Comparison of ENCODE assay signal across 16 mouse cellular contexts in genomic region chr9:118318357-118319140, GRCm38 (mm10).
DNase-seq lines count a peak whose midpoint lies in the region; ATAC-seq and TF ChIP-seq lines count a peak whose summit lies in the region.
"Had no signal": no experiment of that assay in that cellular context is flagged by ENCODE, and none has a peak within 500 bp of the region (broad histone marks: within the 10 kb centered on the region; RNA-seq: fewer than 3 reads in every experiment).

No protein-coding gene starts in this region.

- H3K4me1 ChIP-seq in hindbrain, embryonic 11.5 days (replicated peaks; ENCODE audit: control insufficient read depth, insufficient read depth, low read length): no peaks in the 10 kb centered on the region
- H3K4me1 ChIP-seq in hindbrain, embryonic 10.5 days (replicated peaks): 0 out of 2 replicates have a peak, but pooled peaks cover 7% of the 10 kb centered on the region
- H3K4me1 ChIP-seq in forebrain, postnatal 0 days (ENCODE audit: insufficient read depth): peaks cover 3% of the 10 kb centered on the region; the same call in 1 of the 2 replicates
- H3K4me1 ChIP-seq in midbrain, embryonic 13.5 days (replicated peaks): peaks cover 21% of the 10 kb centered on the region
- H3K4me1 ChIP-seq: liver, embryonic 15.5 days had no signal

- DNase-seq in hindbrain, embryonic 11.5 days (ENCODE audit: low spot score): no peak
- no peak for DNase-seq in hindbrain, embryonic 10.5 days (ENCODE audit: low spot score)
- peak; percentile 25 for DNase-seq in forebrain, postnatal 0 days
- DNase-seq in retina, postnatal 1 day: peak; percentile 93
- no peak for DNase-seq in thymus, postnatal 14 days
- DNase-seq in cerebellum, postnatal 25 days: no peak
- DNase-seq in spleen, postnatal 10 days (ENCODE audit: low spot score in 2 of 2): no peak
- DNase-seq: cerebellum, adult 11 months; gastrocnemius, adult 2 months; heart, postnatal 10 days; lung, postnatal 10 days had no signal

- 81% methylated on average over 18 of the region's 18 CpGs for WGBS in hindbrain, embryonic 11.5 days
- 84% methylated on average over 18 of the region's 18 CpGs for WGBS in hindbrain, embryonic 10.5 days
- 19% methylated on average over 18 of the region's 18 CpGs for WGBS in forebrain, postnatal 0 days
- 45% methylated on average over 18 of the region's 18 CpGs for WGBS in midbrain, embryonic 13.5 days

- TF ChIP-seq CTCF in forebrain, postnatal 0 days (IDR thresholded peaks at IDR 0.05; ENCODE audit: low read depth): no peak

- H3K27me3 ChIP-seq in hindbrain, embryonic 11.5 days (ENCODE audit: control insufficient read depth, insufficient read depth, low read length): no peaks in the 10 kb centered on the region
- 0 out of 2 replicates have a peak, but pooled peaks cover 7% of the 10 kb centered on the region for H3K27me3 ChIP-seq in hindbrain, embryonic 10.5 days (ENCODE audit: insufficient read depth, poor library complexity, severe bottlenecking)
- peaks cover 4% of the 10 kb centered on the region; the same call in 1 of the 2 replicates for H3K27me3 ChIP-seq in forebrain, postnatal 0 days (ENCODE audit: insufficient read depth, low read length)
- peaks cover 70% of the 10 kb centered on the region for H3K27me3 ChIP-seq in midbrain, embryonic 13.5 days
- H3K27me3 ChIP-seq: limb, embryonic 12.5 days; liver, embryonic 15.5 days; Patski had no signal

- H3K4me3 ChIP-seq in hindbrain, embryonic 11.5 days (ENCODE audit: low read depth, low read length): no peak overlapping the region
- no peak overlapping the region for H3K4me3 ChIP-seq in hindbrain, embryonic 10.5 days
- no peak overlapping the region for H3K4me3 ChIP-seq in forebrain, postnatal 0 days (ENCODE audit: low read depth, low read length)
- H3K4me3 ChIP-seq in midbrain, embryonic 13.5 days (replicated peaks): no peak overlapping the region
- H3K4me3 ChIP-seq: erythroblast, embryonic 14.5 days; gastrocnemius, adult 2 months; limb, embryonic 12.5 days; liver, embryonic 15.5 days had no signal

- no peaks in the 10 kb centered on the region for H3K9me3 ChIP-seq in hindbrain, embryonic 11.5 days (ENCODE audit: control insufficient read depth, low read length)
- no peaks in the 10 kb centered on the region for H3K9me3 ChIP-seq in hindbrain, embryonic 10.5 days
- no peaks in the 10 kb centered on the region for H3K9me3 ChIP-seq in forebrain, postnatal 0 days (ENCODE audit: low read length)
- no peaks in the 10 kb centered on the region for H3K9me3 ChIP-seq in midbrain, embryonic 13.5 days
- H3K9me3 ChIP-seq: limb, embryonic 12.5 days; liver, embryonic 15.5 days had no signal

- H3K36me3 ChIP-seq in hindbrain, embryonic 11.5 days (ENCODE audit: control insufficient read depth, insufficient read depth, low read length): no peaks in the 10 kb centered on the region
- no peaks in the 10 kb centered on the region for H3K36me3 ChIP-seq in hindbrain, embryonic 10.5 days
- H3K36me3 ChIP-seq in forebrain, postnatal 0 days (ENCODE audit: insufficient read depth): no peaks in the 10 kb centered on the region
- H3K36me3 ChIP-seq in midbrain, embryonic 13.5 days: no peaks in the 10 kb centered on the region
- H3K36me3 ChIP-seq: limb, embryonic 12.5 days; liver, embryonic 15.5 days had no signal

- H3K9ac ChIP-seq in hindbrain, embryonic 11.5 days (ENCODE audit: low read depth, low read length): no peak overlapping the region
- H3K9ac ChIP-seq in forebrain, postnatal 0 days: 0 out of 2 replicates have a peak overlapping the region, but pooled peaks have one; percentile 10
- H3K9ac ChIP-seq in midbrain, embryonic 13.5 days (replicated peaks): no peak overlapping the region
- H3K9ac ChIP-seq: limb, embryonic 12.5 days; liver, embryonic 15.5 days had no signal

- H3K27ac ChIP-seq in hindbrain, embryonic 11.5 days (ENCODE audit: low read depth, low read length): no peak overlapping the region
- no peak overlapping the region for H3K27ac ChIP-seq in hindbrain, embryonic 10.5 days
- no peak overlapping the region for H3K27ac ChIP-seq in forebrain, postnatal 0 days (ENCODE audit: low read depth, low read length)
- peak overlapping the region; percentile 63 for H3K27ac ChIP-seq in midbrain, embryonic 13.5 days
- H3K27ac ChIP-seq: gastrocnemius, adult 2 months; limb, embryonic 12.5 days; liver, embryonic 15.5 days had no signal

- H3K4me2 ChIP-seq in hindbrain, embryonic 11.5 days (replicated peaks; ENCODE audit: low read depth, low read length): no peak overlapping the region
- H3K4me2 ChIP-seq in forebrain, postnatal 0 days (ENCODE audit: low read depth): no peak overlapping the region
- no peak overlapping the region; the same call in 1 of the 2 replicates for H3K4me2 ChIP-seq in midbrain, embryonic 13.5 days (replicated peaks)
- H3K4me2 ChIP-seq: limb, embryonic 12.5 days; liver, embryonic 15.5 days had no signal

- ATAC-seq in hindbrain, embryonic 11.5 days (ENCODE audit: low FRiP score): 0 out of 2 replicates have a peak, but pooled peaks have one; percentile 33
- ATAC-seq in forebrain, postnatal 0 days: peak; percentile 38
- ATAC-seq in midbrain, embryonic 13.5 days: peak; percentile 93
- ATAC-seq: Patski had no signal

Comparison
In these comparisons a context has a peak if more than half of its experiments do, and no peak if none do; other contexts are left out.
1. ATAC-seq: peak in every context shown above with its lines; median percentile 93 in midbrain, embryonic 13.5 days; 38 in forebrain, postnatal 0 days; 33 in hindbrain, embryonic 11.5 days.
2. DNase-seq: peak in forebrain, postnatal 0 days (single experiment) and retina, postnatal 1 day (single experiment); none in hindbrain, embryonic 11.5 days (single experiment), hindbrain, embryonic 10.5 days (single experiment), thymus, postnatal 14 days (single experiment), cerebellum, postnatal 25 days (0 of 2) and spleen, postnatal 10 days (0 of 2).